Mouse (Mus musculus) neural tube, embryonic 13.5 days (tissue): Measurements from ENCODE around the gene Akap8. TPM values are rescaled to one million over a fixed set of nuclear protein-coding genes. Genes with fewer than 3 reads are reported as not detected.
A peak's percentile ranks its signal among the peaks of the same experiment; 100 is the strongest.

Experiments used
- ATAC-seq: fragments of 200-750 bp; cut with Nextera tagmentation; 2 replicates; pipeline ENCODE4 v1.8.0; 2017; ENCODE audit warnings: low read depth, mild to moderate bottlenecking, moderate TSS enrichment, moderate library complexity
- H3K27ac ChIP-seq: fragments of 300-500 bp; sonication (generic); replicated peaks from 2 replicates; pipeline ENCODE4 v1.5.1; 2015; ENCODE audit warnings: moderate library complexity, mild to moderate bottlenecking, inconsistent platforms
- H3K27me3 ChIP-seq: fragments of 300-500 bp; sonication (generic); 2 replicates; pipeline ENCODE4 v1.6.1; 2015; ENCODE audit warnings: mild to moderate bottlenecking, inconsistent platforms
- H3K36me3 ChIP-seq: fragments of 300-500 bp; sonication (generic); 2 replicates; pipeline ENCODE4 v1.6.1; 2015; ENCODE audit warnings: mild to moderate bottlenecking, inconsistent platforms
- H3K4me1 ChIP-seq: fragments of 300-500 bp; sonication (generic); replicated peaks from 2 replicates; pipeline ENCODE4 v1.6.1; 2015; ENCODE audit warnings: inconsistent platforms
- H3K4me2 ChIP-seq: fragments of 300-500 bp; sonication (generic); 2 replicates; pipeline ENCODE4 v1.6.1; 2015; ENCODE audit warnings: inconsistent platforms, mild to moderate bottlenecking, moderate library complexity
- H3K4me3 ChIP-seq: fragments of 300-500 bp; sonication (generic); 2 replicates; pipeline ENCODE4 v1.5.1; 2015; ENCODE audit warnings: mild to moderate bottlenecking, inconsistent platforms
- H3K9ac ChIP-seq: fragments of 300-500 bp; sonication (generic); 2 replicates; pipeline ENCODE4 v1.6.1; 2015; ENCODE audit warnings: moderate library complexity, mild to moderate bottlenecking, inconsistent platforms
- H3K9me3 ChIP-seq: fragments of 300-500 bp; sonication (generic); 2 replicates; pipeline ENCODE4 v1.6.1; 2016; ENCODE audit warnings: inconsistent platforms
- WGBS: fragments of 180-500 bp; shearing (Covaris S2); methylation state at CpG from one replicate; pipeline ENCODE4 v1.1.7; 2015; 5-methylcytosine and 5-hydroxymethylcytosine counted together
- polyA plus RNA-seq: library from polyadenylated mRNA; unstranded; fragments of >200 nt; fragmentation: Nextera tagmentation; extraction: Ambion mirVana; gene quantifications from 2 replicates; pipeline ENCODE4 v1.2.1, GENCODE M21; 2015

Akap8 gene
- polyA plus RNA-seq, 1 experiment from 2014 or later: 95.9 TPM

GRCm38 (mm10) chr17:32356766-32357760 is 36.0 kb upstream of the Akap8 start:
- no peak overlapping the region for H3K4me2 ChIP-seq
- H3K36me3 ChIP-seq: peaks cover 85% of the 10 kb centered on the region
- peaks cover 23% of the 10 kb centered on the region for H3K4me1 ChIP-seq
- no peak overlapping the region for H3K27ac ChIP-seq
- no peak overlapping the region for H3K4me3 ChIP-seq
- 83% methylated on average over 24 of the region's 24 CpGs for WGBS
- no peak for ATAC-seq
- H3K27me3 ChIP-seq: no peaks in the 10 kb centered on the region
- no peak overlapping the region for H3K9ac ChIP-seq
- H3K9me3 ChIP-seq: no peaks in the 10 kb centered on the region

GRCm38 (mm10) chr17:32356281-32356680 is 35.2 kb upstream of the Akap8 start:
- WGBS: 90% methylated on average over 9 of the region's 9 CpGs
- no peak for ATAC-seq
- H3K36me3 ChIP-seq: peaks cover 78% of the 10 kb centered on the region

GRCm38 (mm10) chr17:32355031-32355430 is 34.0 kb upstream of the Akap8 start:
- 90% methylated on average over 6 of the region's 6 CpGs for WGBS
- Histone ChIP-seq H3K9me3 (no peaks in the 10 kb centered on the region), H3K4me2 (no peak overlapping the region), H3K36me3 (peaks cover 65% of the 10 kb centered on the region), H3K27me3 (no peaks in the 10 kb centered on the region), H3K4me3 (no peak overlapping the region), H3K27ac (no peak overlapping the region), H3K9ac (no peak overlapping the region), H3K4me1 (peaks cover 22% of the 10 kb centered on the region)
- no peak for ATAC-seq

More at GRCm38 (mm10) chr17:32356281-32356680, 35.2 kb upstream of the Akap8 start:
- H3K9me3 ChIP-seq: no peaks in the 10 kb centered on the region
- H3K9ac ChIP-seq: no peak overlapping the region
- H3K27me3 ChIP-seq: no peaks in the 10 kb centered on the region
- no peak overlapping the region for H3K4me2 ChIP-seq
- no peak overlapping the region for H3K27ac ChIP-seq
- H3K4me1 ChIP-seq: peaks cover 19% of the 10 kb centered on the region
- H3K4me3 ChIP-seq: no peak overlapping the region

- H3K9ac ChIP-seq: no peak overlapping the region
- H3K36me3 ChIP-seq: peaks cover 57% of the 10 kb centered on the region
- H3K4me3 ChIP-seq: no peak overlapping the region
- 61% methylated on average over 5 of the region's 5 CpGs for WGBS
- H3K27me3 ChIP-seq: no peaks in the 10 kb centered on the region
- no peak for ATAC-seq
- H3K27ac ChIP-seq: peak overlapping the region; percentile 68
- peaks cover 29% of the 10 kb centered on the region for H3K4me1 ChIP-seq
- no peaks in the 10 kb centered on the region for H3K9me3 ChIP-seq
- no peak overlapping the region for H3K4me2 ChIP-seq
These were observed 33.2 kb upstream of the Akap8 start for GRCm38 (mm10) chr17:32354211-32354610.

GRCm38 (mm10) chr17:32353696-32354095 is 32.7 kb upstream of the Akap8 start:
- H3K4me3 ChIP-seq: no peak overlapping the region
- no peak overlapping the region for H3K4me2 ChIP-seq
- peak overlapping the region; percentile 54; the same call in 1 of the 2 replicates for H3K27ac ChIP-seq
- H3K27me3 ChIP-seq: no peaks in the 10 kb centered on the region
- H3K4me1 ChIP-seq: peaks cover 34% of the 10 kb centered on the region
- H3K9me3 ChIP-seq: no peaks in the 10 kb centered on the region
- 75% methylated on average over 4 of the region's 4 CpGs for WGBS
- H3K36me3 ChIP-seq: peaks cover 52% of the 10 kb centered on the region
- H3K9ac ChIP-seq: no peak overlapping the region
- no peak for ATAC-seq

- Histone ChIP-seq H3K27me3 (no peaks in the 10 kb centered on the region), H3K9ac (no peak overlapping the region), H3K36me3 (peaks cover 32% of the 10 kb centered on the region), H3K27ac (no peak overlapping the region), H3K4me1 (peaks cover 49% of the 10 kb centered on the region), H3K9me3 (no peaks in the 10 kb centered on the region), H3K4me3 (no peak overlapping the region), H3K4me2 (no peak overlapping the region)
- ATAC-seq: no peak
These were observed 30.7 kb upstream of the Akap8 start for GRCm38 (mm10) chr17:32351726-32352125.

GRCm38 (mm10) chr17:32351269-32351668 is 30.2 kb upstream of the Akap8 start:
- Histone ChIP-seq H3K27me3 (no peaks in the 10 kb centered on the region), H3K4me1 (peaks cover 49% of the 10 kb centered on the region), H3K9me3 (no peaks in the 10 kb centered on the region), H3K4me2 (peak overlapping the region; percentile 84), H3K4me3 (peak overlapping the region; percentile 90; the same call in 1 of the 2 replicates), H3K36me3 (peaks cover 28% of the 10 kb centered on the region), H3K9ac (no peak overlapping the region), H3K27ac (no peak overlapping the region)
- no peak for ATAC-seq
- 74% methylated on average over 3 of the region's 3 CpGs for WGBS

- H3K9me3 ChIP-seq: no peaks in the 10 kb centered on the region
- H3K4me1 ChIP-seq: peaks cover 52% of the 10 kb centered on the region
- ATAC-seq: peak; percentile 96
- under 1% methylated on average over 37 of the region's 37 CpGs for WGBS
- H3K4me3 ChIP-seq: peak within 1 kb of the TSS; percentile 90
- peak within 1 kb of the TSS; percentile 84 for H3K4me2 ChIP-seq
- H3K27me3 ChIP-seq: no peaks in the 10 kb centered on the region
- peak within 1 kb of the TSS; percentile 90 for H3K9ac ChIP-seq
- peaks cover 20% of the 10 kb centered on the region for H3K36me3 ChIP-seq
- H3K27ac ChIP-seq: peak within 1 kb of the TSS; percentile 86
These were observed 29.4 kb upstream of the Akap8 start, which contains the start of gene Akap8l for GRCm38 (mm10) chr17:32350382-32350983. Gene Akap8l, minus strand, starts transcription at chr17:32350607.

GRCm38 (mm10) chr17:32349851-32350381 is 28.9 kb upstream of the Akap8 start:
- WGBS: 1% methylated on average over 24 of the region's 24 CpGs
- H3K27ac ChIP-seq: peak overlapping the region; percentile 86
- peaks cover 51% of the 10 kb centered on the region for H3K4me1 ChIP-seq
- ATAC-seq: peak; percentile 52
- peaks cover 17% of the 10 kb centered on the region for H3K36me3 ChIP-seq
- H3K4me3 ChIP-seq: peak overlapping the region; percentile 90
- no peaks in the 10 kb centered on the region for H3K27me3 ChIP-seq
- H3K9me3 ChIP-seq: no peaks in the 10 kb centered on the region
- peak overlapping the region; percentile 84 for H3K4me2 ChIP-seq
- H3K9ac ChIP-seq: peak overlapping the region; percentile 90

GRCm38 (mm10) chr17:32349037-32349732 is 28.1 kb upstream of the Akap8 start:
- Histone ChIP-seq H3K36me3 (peaks cover 14% of the 10 kb centered on the region), H3K4me2 (peak overlapping the region; percentile 84), H3K4me1 (peaks cover 43% of the 10 kb centered on the region), H3K27ac (peak overlapping the region; percentile 86), H3K27me3 (no peaks in the 10 kb centered on the region), H3K9me3 (no peaks in the 10 kb centered on the region), H3K9ac (peak overlapping the region; percentile 90), H3K4me3 (peak overlapping the region; percentile 90)
- WGBS: 15% methylated on average over 4 of the region's 4 CpGs
- no peak for ATAC-seq

- Histone ChIP-seq H3K9me3 (no peaks in the 10 kb centered on the region), H3K36me3 (peaks cover 13% of the 10 kb centered on the region), H3K27me3 (no peaks in the 10 kb centered on the region), H3K4me3 (peak overlapping the region; percentile 90), H3K27ac (no peak overlapping the region), H3K4me2 (peak overlapping the region; percentile 84), H3K9ac (peak overlapping the region; percentile 51), H3K4me1 (peaks cover 37% of the 10 kb centered on the region)
- no peak for ATAC-seq
- WGBS: 86% methylated on average over 2 of the region's 2 CpGs
These were observed 27.4 kb upstream of the Akap8 start for GRCm38 (mm10) chr17:32348406-32348805.
